Mouse (Mus musculus): ENCODE data around the gene Hs3st2.

Hs3st2 gene

DNA sequence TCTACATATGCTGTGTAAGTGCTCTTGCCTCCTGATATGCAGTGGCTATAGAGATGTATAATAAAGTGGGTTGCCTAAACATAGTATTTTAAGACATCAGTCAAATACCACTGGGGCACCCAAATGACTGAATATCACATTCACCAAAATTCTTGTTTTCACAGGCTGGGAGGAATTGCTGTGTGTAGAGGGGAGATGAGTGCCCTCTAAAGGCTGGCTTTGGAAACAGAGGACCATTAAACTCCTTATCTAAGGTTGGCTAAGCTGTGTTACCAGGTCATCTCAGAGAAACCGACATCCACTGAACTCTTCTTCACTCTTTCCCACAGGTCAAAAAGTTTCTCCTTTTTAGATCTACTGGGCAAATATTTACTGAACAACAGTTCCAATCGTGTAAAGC, 150.8 kb downstream of the Hs3st2 start:
- in situ Hi-C loops (cut with MboI, MseI) = no loop called here

DNA sequence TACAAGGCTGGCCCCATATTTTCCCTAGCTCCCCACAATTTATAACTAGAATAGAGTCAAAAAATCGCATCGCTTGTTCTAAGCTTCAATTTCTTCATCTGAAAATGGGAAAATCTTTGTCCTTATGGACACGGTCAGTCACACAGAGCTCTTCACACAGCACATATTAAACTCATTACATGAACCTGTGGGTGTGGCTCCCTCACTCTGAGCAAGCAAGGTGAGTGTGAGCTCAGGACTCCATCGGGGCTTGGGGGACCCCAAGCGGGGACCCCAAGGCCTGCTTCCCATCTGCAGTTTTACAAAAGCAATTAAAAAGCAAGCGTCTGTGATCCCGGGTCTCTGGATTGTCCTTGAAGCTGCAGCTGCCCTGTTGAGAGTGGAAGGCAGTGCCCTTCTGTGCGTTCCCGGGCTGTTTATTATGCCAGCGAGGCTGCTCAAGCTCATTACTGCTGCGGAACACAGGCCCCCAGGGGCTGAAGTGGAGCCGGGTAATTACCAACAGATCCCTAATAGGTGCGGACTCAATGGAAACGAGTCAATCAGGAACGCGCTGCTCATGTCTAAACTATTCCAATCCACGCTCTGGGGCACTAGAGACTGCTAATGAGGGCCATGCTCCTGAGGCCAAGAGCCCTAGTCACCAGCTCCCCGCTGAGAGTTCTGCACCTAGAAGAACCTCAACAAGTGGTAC, 157.8 kb downstream of the Hs3st2 start:
- in situ Hi-C loops (cut with MboI, MseI) = loop anchor here (5.0 kb wide), 1 partner anchor 87 kb away; no protein-coding TSS in a partner anchor
